Mouse (Mus musculus) limb, embryonic 11.5 days (tissue): ENCODE data around the gene Rhobtb3. TPM values are rescaled to one million over a fixed set of nuclear protein-coding genes. Genes with fewer than 3 reads are reported as not detected.
A peak's percentile ranks its signal among the peaks of the same experiment; 100 is the strongest.

Experiments used
- ATAC-seq: fragments of 200-750 bp; cut with Nextera tagmentation; 2 replicates; pipeline ENCODE4 v1.8.0; 2017; ENCODE audit warnings: low read depth; ENCODE audit not compliant: insufficient number of reproducible peaks, low FRiP score, low TSS enrichment
- DNase-seq: peaks from one replicate; pipeline ENCODE4 v3.0.0-alpha.2; 2015; ENCODE audit warnings: low spot score
- H3K27ac ChIP-seq: fragments of 300-500 bp; sonication (generic); replicated peaks from 2 replicates; pipeline ENCODE4 v1.5.1; 2014; ENCODE audit warnings: low read depth, mild to moderate bottlenecking, low read length
- H3K27me3 ChIP-seq: fragments of 300-500 bp; sonication (generic); 2 replicates; pipeline ENCODE4 v1.6.1; 2014; ENCODE audit warnings: mild to moderate bottlenecking, low read length, mixed read lengths; ENCODE audit not compliant: control insufficient read depth, insufficient read depth
- H3K36me3 ChIP-seq: fragments of 300-500 bp; sonication (generic); 2 replicates; pipeline ENCODE4 v1.6.1; 2014; ENCODE audit warnings: mild to moderate bottlenecking, low read length, moderate library complexity, mixed read lengths; ENCODE audit not compliant: control insufficient read depth, insufficient read depth
- H3K4me1 ChIP-seq: fragments of 300-500 bp; sonication (generic); 2 replicates; pipeline ENCODE4 v1.6.1; 2014; ENCODE audit warnings: low read length, mixed read lengths; ENCODE audit not compliant: control insufficient read depth, insufficient read depth
- H3K4me2 ChIP-seq: fragments of 300-500 bp; sonication (generic); 2 replicates; pipeline ENCODE4 v1.6.1; 2014; ENCODE audit warnings: low read depth, mild to moderate bottlenecking, moderate library complexity; ENCODE audit not compliant: severe bottlenecking
- H3K4me3 ChIP-seq: fragments of 300-500 bp; sonication (generic); 2 replicates; pipeline ENCODE4 v1.5.1; 2014; ENCODE audit warnings: low read depth, low read length
- H3K9ac ChIP-seq: fragments of 300-500 bp; sonication (generic); 2 replicates; pipeline ENCODE4 v1.6.1; 2014; ENCODE audit warnings: mild to moderate bottlenecking, low read length
- H3K9me3 ChIP-seq: fragments of 300-500 bp; sonication (generic); 2 replicates; pipeline ENCODE4 v1.6.1; 2016; ENCODE audit warnings: low read length; ENCODE audit not compliant: control insufficient read depth
- WGBS: fragments of 180-500 bp; shearing (Covaris S2); extraction: QIAGEN DNeasy Blood & Tissue Kit; methylation state at CpG from one replicate; pipeline ENCODE4 v1.1.7; 2014; 5-methylcytosine and 5-hydroxymethylcytosine counted together
- polyA plus RNA-seq: library from polyadenylated mRNA; unstranded; fragments of >200 nt; fragmentation: Nextera tagmentation; extraction: Ambion mirVana; gene quantifications from 2 replicates; pipeline ENCODE4 v1.2.1, GENCODE M21; 2014

The Rhobtb3 gene
- 84.2 and 90.7 TPM in 2 replicates for polyA plus RNA-seq

GRCm38 (mm10) chr13:75943189-75944043 is at the start of gene Rhobtb3:
Gene Rhobtb3, minus strand, starts transcription at chr13:75943925.
- Histone ChIP-seq H3K4me3 (peak within 1 kb of the TSS; percentile 92), H3K27me3 (no peaks in the 10 kb centered on the region), H3K9ac (peak within 1 kb of the TSS; percentile 99), H3K27ac (peak within 1 kb of the TSS; percentile 99), H3K9me3 (no peaks in the 10 kb centered on the region), H3K4me2 (peak within 1 kb of the TSS; percentile 62), H3K36me3 (peaks cover under 1% of the 10 kb centered on the region; the same call in 1 of the 2 replicates), H3K4me1 (peaks cover 6% of the 10 kb centered on the region)
- peak; percentile 92 for ATAC-seq
- DNase-seq, result peak; percentile 98
- under 1% methylated on average over 74 of the region's 110 CpGs for WGBS

DNA sequence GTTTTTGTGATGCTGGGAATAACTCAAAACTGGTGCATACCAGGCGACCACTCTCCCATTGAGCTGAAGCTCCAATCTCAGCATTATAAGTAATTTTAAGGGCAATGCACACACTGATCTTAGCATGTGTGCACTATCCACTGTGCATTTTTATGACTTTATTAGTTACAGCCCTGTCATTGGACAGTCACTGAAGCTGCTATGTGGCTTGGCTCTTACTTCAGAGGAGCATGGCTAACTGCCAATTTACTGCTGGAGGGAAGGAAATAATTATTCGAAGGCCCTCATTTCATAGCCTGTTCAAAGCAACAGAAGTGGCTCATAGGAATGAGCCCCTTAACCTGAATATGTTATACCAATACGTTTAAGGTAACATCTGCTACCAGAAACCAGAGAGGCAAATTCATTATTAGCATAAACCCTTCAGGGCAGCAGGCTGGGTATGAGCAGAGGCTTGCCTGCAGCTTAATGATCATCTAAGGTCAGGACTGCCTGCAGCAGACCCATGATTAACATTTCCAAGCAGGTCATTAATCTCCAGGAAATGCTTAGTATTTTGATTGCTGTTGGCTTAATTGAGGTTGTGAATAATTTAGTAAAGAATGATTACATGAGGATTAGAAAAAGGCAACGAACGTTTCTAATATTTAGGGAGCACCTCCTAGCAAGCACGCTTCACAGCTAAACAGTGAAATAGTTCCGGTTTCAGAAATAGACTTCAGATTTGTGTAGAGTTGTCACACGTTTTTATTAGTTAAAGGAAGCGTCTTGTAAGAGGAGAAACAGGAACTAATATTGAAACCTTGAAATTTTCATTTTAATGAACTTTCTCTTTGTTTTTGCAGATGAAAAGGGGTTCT is 48.7 kb upstream of the Rhobtb3 start:
- no peak overlapping the region for H3K4me2 ChIP-seq
- 19% methylated on average over 9 of the region's 9 CpGs for whole genome bisulfite sequencing
- H3K9me3 ChIP-seq, result no peaks in the 10 kb centered on the region
- H3K4me3 ChIP-seq, result no peak overlapping the region
- H3K27ac ChIP-seq, result no peak overlapping the region
- H3K9ac ChIP-seq, result no peak overlapping the region
- peak; percentile 89 for ATAC-seq
- no peaks in the 10 kb centered on the region for H3K36me3 ChIP-seq
- no peaks in the 10 kb centered on the region for H3K27me3 ChIP-seq
- no peaks in the 10 kb centered on the region for H3K4me1 ChIP-seq
- peak; percentile 42 for DNase-seq

- H3K4me2 ChIP-seq, result no peak overlapping the region
- H3K4me1 ChIP-seq, result no peaks in the 10 kb centered on the region
- no peak overlapping the region for H3K27ac ChIP-seq
- H3K4me3 ChIP-seq, result no peak overlapping the region
- DNase-seq (no peak), ATAC-seq (no peak)
- no peaks in the 10 kb centered on the region for H3K27me3 ChIP-seq
- H3K9me3 ChIP-seq, result no peaks in the 10 kb centered on the region
- H3K9ac ChIP-seq, result no peak overlapping the region
- 90% methylated on average over 1 of the region's 1 CpGs for WGBS
- H3K36me3 ChIP-seq, result no peaks in the 10 kb centered on the region
These were observed 44.4 kb upstream of the Rhobtb3 start for GRCm38 (mm10) chr13:75988096-75988495.

DNA sequence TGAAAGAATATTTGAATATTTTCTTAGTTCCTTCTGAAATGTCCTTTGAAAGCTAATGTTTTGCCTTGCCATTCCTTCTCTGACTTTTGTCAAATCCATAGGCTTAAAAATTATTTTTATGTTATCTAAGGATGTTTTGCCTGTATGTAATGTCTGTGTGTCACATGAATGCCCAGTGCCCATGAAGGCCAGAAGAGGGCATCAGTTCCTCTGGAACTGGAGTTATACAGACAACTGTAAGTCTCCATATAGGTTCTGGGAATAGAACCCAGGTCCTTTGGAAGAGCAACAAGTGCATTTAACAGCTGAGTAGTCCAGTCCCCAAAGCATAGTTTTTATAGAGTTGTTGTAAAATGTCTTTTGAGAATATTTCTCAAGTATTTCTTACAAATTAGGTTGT is 38.2 kb upstream of the Rhobtb3 start:
- Histone ChIP-seq H3K4me1 (no peaks in the 10 kb centered on the region), H3K9ac (no peak overlapping the region), H3K4me3 (no peak overlapping the region), H3K4me2 (no peak overlapping the region), H3K9me3 (no peaks in the 10 kb centered on the region), H3K36me3 (no peaks in the 10 kb centered on the region), H3K27ac (no peak overlapping the region), H3K27me3 (no peaks in the 10 kb centered on the region)
- DNase-seq (no peak), ATAC-seq (no peak)

DNA sequence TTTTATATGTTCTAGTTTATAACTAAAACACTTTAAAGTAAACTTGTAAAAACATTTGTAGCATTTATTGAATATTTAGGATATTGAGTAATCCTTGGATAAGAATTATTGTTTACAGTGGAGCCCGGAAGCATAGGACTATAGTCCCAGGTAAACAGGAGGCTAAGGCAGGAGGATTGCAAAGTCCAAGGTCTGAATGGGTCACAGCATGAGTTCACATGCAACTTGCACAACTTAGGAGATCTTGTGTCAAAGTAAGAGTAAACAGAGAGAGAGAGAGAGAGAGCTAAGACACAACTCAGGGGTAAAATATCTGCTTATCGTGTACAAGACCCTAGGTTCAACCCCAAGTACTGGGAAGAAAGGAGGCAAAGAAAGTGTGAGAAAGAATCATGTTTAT is 32.9 kb upstream of the Rhobtb3 start:
- Histone ChIP-seq H3K9me3 (no peaks in the 10 kb centered on the region), H3K4me3 (no peak overlapping the region), H3K36me3 (no peaks in the 10 kb centered on the region), H3K9ac (no peak overlapping the region), H3K27me3 (no peaks in the 10 kb centered on the region), H3K4me2 (no peak overlapping the region), H3K4me1 (no peaks in the 10 kb centered on the region), H3K27ac (no peak overlapping the region)
- WGBS, result 94% methylated on average over 2 of the region's 2 CpGs
- no peak for DNase-seq
- no peak for ATAC-seq

GRCm38 (mm10) chr13:75976218-75976617 is 32.5 kb upstream of the Rhobtb3 start:
- Histone ChIP-seq H3K27ac (no peak overlapping the region), H3K4me2 (no peak overlapping the region), H3K36me3 (no peaks in the 10 kb centered on the region), H3K4me1 (no peaks in the 10 kb centered on the region), H3K9ac (no peak overlapping the region), H3K9me3 (no peaks in the 10 kb centered on the region), H3K27me3 (no peaks in the 10 kb centered on the region), H3K4me3 (no peak overlapping the region)
- 91% methylated on average over 2 of the region's 2 CpGs for WGBS
- ATAC-seq, result no peak
- DNase-seq, result no peak

DNA sequence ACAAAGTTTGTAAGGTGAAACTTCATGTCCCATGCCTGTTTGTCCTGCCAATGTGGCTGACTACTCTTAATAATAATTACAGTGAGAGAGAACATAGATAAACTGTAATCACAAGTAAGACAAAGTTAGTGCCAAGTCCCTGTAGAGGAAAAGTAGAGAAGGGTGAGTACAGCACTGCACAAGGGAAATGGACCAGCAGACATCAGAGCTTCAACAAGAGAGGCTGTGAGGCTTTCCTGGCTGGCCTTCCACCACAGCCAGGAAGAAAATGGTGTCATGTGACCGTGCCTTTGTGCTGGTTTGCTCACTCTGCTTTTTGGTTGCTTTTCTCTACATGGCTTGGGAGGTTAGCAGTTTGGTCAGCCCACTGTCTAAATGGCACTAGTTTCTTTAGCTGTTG is 31.9 kb upstream of the Rhobtb3 start:
- Histone ChIP-seq H3K27ac (no peak overlapping the region), H3K4me3 (no peak overlapping the region), H3K36me3 (no peaks in the 10 kb centered on the region), H3K9ac (no peak overlapping the region), H3K4me2 (no peak overlapping the region), H3K27me3 (no peaks in the 10 kb centered on the region), H3K4me1 (no peaks in the 10 kb centered on the region), H3K9me3 (no peaks in the 10 kb centered on the region)
- DNase-seq (no peak), ATAC-seq (no peak)
- WGBS, result 73% methylated on average over 1 of the region's 1 CpGs

GRCm38 (mm10) chr13:75974481-75974880 is 30.8 kb upstream of the Rhobtb3 start:
- no peaks in the 10 kb centered on the region for H3K4me1 ChIP-seq
- H3K4me2 ChIP-seq, result no peak overlapping the region
- 90% methylated on average over 2 of the region's 2 CpGs for WGBS
- no peaks in the 10 kb centered on the region for H3K9me3 ChIP-seq
- no peaks in the 10 kb centered on the region for H3K36me3 ChIP-seq
- H3K27ac ChIP-seq, result no peak overlapping the region
- ATAC-seq, result no peak
- DNase-seq, result no peak
- no peak overlapping the region for H3K9ac ChIP-seq
- H3K27me3 ChIP-seq, result no peaks in the 10 kb centered on the region
- no peak overlapping the region for H3K4me3 ChIP-seq
